Mouse (Mus musculus) megakaryocyte, adult 5-6 weeks (primary cell): Measurements from ENCODE around the gene Gorasp2. TPM values are rescaled to one million over a fixed set of nuclear protein-coding genes. Genes with fewer than 3 reads are reported as not detected.

Experiments
- ATAC-seq: 2 replicates; pipeline ENCODE4 v1.8.0; 2016; ENCODE audit warnings: mild to moderate bottlenecking, inconsistent platforms; ENCODE audit not compliant: poor library complexity, severe bottlenecking
- total RNA-seq, 2 experiments: library from RNA; stranded (forward) in 1 of 2; stranded (reverse) in 1 of 2; fragments of 153-499, 151-499 nt in 1 of 2; fragments of 221-1000, 200-1000 nt in 1 of 2; gene quantifications; 2 replicates each; pipeline versions ENCODE4 v1.2.3 to v1.2.4; 2015 to 2017

The Gorasp2 gene
- total RNA-seq (2015) (130 and 146 TPM in 2 replicates), total RNA-seq (2017) (46.2 and 51.1 TPM in 2 replicates)

DNA sequence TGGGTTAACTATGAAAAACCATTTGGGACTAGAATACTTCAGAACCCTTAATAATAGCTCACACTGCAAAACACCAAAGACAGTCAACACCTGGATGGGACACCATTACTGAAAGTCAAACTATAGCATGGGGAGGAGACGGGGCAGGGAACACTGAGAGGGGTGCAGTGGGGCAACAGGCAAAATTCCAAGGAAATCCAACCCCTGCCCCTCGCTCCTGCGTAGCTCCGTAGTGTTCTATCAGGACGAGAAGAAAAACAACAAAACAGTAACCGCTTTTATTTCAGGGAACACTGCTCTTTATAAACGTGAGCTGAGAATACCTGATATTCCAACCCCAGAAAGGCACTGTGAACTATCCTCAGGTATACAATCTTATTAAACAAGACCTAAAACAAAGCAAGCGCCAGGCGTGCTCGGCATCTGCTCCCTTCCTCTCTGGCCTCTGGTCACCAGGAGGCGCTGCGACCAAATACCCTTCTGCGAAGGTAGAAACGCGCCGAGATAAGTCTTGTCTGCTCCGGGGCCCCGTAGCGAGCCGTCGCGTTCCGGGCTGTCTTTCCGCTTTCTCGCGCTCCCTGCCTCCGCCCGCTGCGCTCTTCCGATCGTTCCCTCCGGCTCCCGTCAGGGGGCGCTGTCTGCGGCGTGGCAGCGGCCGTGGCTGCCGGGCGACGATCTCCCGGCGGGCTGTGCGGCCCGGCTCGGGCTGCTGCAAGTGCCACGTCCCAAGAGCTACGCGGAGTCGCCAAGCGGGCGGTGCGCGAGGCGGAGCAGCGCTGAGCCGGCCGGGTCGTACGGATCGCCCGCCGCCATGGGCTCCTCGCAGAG, at the start of gene Gorasp2:
Gorasp2 (plus strand) TSS at position 690 of the 828 bp plus-strand sequence.
- peak; percentile 96 for ATAC-seq

DNA sequence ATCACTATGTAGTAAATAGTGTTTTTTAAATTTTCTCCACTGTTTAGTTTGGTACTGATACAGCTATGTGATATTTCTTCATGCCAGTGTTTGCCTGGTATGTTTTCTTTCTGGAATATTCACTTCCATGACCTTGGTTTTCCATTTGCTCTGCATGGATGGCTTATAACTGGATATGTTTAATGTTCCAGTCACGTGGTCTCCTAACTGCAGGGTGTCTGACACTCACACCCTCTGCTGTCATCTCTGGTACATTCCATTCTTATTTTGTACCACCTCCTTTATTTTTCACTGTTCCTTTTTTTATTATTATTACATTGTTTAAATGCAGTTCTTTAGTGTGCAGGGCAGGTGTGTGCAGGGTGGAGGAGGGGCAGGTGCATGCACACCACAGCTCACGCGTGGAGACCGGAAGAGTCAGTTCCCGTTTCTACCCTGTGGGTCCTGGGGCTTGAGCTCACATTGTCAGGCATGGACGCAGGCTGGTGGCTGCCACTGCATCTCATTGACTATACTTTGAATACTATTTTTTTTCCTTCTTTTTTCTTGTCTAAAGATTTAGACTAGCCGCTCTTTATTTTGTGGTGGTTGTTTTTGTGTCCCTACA, 46.5 kb upstream of the Gorasp2 start:
- ATAC-seq = peak; percentile 83

DNA sequence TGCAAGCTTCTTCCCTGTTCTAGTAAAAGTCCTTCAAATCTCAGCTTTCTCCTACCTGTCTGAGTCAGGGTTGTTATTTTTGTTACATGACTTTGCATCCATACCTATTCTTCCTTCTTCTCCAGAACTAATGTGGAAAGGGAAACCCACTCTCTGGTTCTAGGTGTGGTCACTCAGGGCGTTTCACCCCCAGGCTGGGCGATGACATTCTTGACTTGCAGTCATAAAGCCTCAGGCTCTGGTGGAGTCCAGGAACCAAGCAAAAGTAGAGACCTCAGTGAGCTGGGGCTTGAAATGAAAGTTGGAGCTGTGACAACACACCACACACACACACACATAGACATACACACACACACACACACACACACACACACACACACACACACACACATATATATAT, 45.3 kb upstream of the Gorasp2 start:
- no peak for ATAC-seq

DNA sequence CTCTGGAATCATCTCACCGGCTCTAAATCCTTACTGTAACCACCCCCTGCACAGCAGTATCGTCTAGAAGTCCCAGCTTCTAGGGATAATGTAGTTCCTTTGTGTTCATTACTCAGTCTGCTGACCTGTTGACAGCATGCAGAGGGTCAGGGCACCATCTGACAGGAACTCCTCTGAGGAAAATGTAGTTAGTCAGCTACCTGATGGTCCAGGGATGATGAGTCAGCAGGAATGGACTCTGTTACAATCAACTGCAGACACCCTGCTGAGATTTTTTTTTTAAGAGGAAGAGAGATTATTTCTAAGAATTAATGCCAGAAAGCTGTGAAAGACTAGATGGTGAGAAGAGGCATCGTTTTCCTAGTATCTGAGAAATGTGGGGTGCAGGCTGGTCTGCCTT, 44.8 kb upstream of the Gorasp2 start:
- no peak for ATAC-seq

DNA sequence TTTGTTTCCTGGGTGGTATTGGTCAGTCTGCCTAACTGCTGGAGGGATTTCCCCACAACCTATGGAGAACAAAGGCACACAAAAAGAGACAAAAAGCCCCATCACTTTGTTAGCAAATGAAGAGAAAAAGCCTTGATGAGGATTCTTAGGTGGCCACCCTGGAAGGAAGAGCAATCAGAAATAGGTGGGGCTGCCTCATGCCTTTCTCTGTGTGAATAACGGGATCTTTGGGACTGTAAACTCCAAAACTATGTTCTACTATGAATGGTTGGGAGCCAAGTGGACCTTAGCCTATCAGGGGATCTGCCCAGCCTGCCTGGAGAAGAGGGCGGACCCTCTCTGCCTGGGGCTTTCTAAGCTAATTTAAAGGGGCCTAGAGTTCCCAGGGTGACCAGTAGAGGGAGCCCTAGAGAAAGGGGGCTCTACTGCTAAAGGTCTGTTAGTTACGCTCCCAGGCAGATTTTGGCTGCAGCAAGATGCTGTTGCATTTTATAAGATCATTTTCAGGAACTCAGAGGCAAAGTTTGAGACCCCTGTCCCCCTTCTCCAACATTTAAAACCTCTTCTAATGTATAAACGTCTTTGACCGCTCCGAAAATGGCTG, 42.0 kb upstream of the Gorasp2 start:
- ATAC-seq = no peak

DNA sequence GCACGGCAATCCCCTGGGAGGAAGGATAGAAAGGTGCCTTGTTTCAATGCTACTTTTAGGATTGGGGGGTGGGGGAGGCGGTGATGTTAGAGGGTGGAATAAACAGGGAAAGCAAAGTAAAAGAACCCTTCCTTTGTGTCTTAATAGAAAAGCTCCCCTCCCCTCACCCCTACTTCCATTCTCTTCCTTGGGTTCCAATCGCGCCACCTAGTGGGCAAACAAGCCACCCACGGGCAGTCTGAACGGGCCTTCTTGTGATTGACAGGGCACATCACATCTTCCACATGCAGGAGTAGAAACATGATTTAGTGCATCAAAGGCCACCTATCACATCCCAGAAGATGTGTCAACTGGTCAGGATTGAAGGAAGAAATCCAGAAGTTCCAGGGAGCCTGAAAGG, 41.2 kb upstream of the Gorasp2 start:
- peak; percentile 29; the same call in 1 of the 2 replicates for ATAC-seq

DNA sequence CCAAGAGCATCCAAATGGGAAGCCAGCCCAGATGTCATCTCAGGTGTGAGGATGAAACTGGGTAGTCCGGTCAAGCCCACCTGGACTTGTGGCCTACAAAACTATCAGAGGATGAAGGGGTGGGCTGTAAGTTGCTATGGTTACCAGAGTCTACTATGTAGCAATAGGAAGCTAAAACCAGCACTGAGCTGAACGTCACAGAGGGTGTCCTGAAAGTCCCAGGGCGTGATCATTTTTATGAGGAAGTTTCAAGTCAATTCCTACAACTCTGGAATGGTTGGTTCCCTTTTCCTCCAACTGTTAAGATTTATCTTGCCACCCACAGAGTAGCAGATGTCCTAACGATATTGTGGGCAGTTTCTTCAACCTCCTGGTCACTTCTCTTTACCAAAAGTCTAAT, 39.1 kb upstream of the Gorasp2 start:
- ATAC-seq = peak; percentile 81

DNA sequence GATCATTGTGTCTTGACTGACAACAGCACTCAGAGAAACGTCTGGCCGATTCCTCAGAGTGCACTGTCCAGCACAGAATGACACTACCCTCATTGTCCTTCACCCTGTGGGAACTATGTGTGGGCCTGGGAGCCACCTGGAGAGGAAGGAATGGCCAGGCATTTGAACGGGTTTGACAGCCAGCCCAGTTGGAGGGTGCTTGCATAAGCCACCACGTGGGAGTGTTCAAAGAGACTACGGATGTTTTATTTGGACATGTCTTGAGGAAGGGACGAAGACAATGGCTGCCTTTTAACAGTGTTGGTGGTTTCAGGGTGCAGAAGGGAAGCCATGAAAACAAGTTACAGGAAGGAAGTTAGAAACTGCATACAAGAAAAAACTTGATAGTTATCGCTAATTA, 35.6 kb upstream of the Gorasp2 start:
- no peak for ATAC-seq

DNA sequence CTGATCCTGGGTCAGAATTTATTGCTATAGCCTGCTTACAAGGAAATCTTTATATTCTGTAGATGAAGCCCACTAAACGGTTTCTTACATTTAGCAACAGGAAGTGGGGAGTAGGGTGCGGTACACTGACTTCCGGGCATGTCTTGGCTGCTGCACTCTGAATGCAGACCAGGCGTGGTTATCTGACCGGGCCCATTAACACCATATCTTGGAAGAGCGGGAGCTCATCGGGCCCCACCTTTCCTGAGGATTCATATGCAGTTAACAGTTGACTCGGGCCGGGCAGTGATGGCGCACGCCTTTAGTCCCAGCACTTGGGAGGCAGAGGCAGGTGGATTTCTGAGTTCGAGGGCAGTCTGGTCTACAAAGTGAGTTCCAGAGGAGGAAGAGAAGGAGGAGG, 33.0 kb upstream of the Gorasp2 start:
- peak; percentile 67 for ATAC-seq

DNA sequence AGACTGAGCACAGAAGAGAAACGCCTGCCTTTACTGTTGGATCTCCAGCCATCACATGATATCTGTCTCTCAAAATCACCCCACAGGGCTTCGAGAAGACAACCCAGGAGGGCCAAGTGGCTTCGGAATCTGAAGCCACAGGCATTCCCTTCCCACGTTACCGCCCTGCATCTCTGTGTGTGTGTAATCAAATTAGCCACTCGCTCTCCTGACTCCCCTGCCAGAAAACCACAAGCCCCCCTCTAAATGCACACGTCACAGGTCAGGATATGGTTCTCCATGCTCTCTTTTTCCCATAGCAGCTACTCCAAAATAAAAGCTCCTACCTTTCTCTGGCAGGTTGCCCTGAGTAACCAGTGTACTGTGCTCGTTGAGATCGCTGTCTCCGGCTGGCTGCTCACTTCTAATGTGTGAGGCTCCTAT, 32.0 kb upstream of the Gorasp2 start:
- no peak for ATAC-seq

DNA sequence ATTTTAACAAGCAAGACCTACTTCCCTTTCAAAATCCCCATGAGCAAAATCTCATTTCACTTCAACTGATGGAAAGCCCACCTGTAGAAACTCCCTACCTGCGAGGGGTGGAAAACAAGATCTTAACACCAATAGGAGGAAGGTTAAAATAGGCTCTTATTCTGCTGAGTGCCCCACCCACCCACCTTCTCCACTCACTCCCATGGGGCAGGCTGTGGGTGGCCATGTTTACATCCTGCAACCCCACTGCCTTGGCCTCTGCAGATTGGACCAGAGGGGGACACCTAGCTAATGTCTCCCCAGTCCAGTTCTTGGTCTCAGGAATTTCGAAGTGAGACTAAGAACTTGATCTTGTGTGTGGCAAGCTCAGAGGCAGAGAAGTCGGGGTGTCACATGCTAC, 31.5 kb upstream of the Gorasp2 start:
- ATAC-seq = no peak

DNA sequence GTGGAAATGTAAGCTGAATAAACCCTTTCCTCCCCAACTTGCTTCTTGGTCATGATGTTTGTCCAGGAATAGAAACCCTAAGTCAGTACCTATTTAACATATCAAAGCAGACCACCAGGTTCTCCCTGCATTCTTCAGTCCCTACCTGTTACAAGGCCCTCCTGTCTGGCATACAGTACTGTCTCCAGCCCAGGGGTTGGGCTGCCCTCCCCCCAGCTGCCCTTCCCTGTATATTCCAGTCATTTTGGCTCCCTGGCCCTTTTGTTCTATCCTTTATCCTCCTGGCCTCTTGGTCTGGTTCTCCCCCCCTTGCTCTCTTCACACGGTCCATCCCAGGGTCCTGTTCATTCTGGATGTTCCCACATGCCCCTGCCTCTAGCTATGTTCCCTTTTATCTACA, 30.1 kb upstream of the Gorasp2 start:
- no peak for ATAC-seq

DNA sequence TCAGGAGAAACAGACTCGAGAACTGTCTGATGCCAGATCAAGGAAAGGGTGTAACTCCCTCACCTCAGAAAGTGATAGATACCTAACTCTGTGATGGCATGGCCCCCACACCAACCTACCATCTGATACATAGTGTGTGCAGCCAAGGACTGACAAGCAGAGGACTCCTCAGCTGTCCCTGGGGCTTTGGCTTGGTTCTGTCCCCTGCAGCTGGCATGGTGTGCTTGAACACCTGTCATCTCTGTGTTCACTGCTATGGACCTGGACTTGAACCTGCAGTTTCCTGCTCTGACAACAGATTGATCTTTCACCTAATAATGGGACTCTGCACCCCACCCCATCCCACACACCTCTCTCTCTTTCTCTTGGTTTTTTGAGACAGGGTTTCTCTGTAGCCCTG, 29.0 kb upstream of the Gorasp2 start:
- no peak for ATAC-seq

DNA sequence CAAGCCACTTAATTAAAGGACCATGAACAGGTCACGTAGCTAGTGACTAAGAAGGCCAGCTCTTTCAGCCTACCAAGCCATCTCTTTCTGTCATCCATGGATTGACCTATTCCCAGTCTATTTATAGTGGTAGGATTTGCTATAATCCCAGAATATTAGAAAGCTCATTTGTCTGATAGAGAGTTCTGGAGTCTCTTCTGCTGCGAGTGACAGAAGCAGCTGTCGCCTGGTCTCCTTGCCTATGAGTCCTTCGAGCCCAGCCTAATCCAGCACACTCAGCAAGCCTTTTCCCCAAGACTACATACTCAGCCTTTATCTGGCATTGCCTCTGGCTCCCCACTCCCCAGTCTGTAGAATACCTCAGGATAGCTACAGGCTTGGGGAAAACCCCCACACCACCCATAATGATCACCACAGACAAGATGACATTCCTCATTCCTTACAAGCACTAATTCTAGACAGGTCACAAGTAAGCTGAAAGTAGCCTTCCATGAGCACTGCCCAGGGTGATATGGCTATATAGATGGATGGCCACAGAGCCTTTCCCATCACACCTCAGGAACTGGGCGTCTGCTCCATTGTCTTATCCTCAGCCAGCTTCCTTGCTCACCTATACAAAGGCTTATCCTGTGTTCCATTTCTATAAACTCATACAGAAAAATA, 27.2 kb upstream of the Gorasp2 start:
- ATAC-seq = no peak

DNA sequence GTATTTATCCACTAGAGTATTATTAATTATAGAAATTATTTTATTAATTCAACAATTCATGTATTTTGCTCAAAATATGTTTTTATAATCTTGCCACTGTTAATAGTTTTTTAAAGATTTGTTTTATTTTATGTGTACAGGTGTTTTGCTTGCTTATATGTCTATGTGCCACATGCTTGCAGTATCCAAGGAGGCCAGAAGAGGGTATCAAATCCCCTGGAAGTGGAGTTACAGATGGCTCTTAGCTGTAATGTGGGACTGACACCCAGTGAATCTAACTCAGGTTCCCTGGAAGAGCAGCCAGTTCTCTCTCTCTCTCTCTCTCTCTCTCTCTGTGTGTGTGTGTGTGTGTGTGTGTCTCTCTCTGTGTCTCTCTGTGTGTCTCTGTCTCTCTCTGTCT, 20.4 kb upstream of the Gorasp2 start:
- no peak for ATAC-seq

DNA sequence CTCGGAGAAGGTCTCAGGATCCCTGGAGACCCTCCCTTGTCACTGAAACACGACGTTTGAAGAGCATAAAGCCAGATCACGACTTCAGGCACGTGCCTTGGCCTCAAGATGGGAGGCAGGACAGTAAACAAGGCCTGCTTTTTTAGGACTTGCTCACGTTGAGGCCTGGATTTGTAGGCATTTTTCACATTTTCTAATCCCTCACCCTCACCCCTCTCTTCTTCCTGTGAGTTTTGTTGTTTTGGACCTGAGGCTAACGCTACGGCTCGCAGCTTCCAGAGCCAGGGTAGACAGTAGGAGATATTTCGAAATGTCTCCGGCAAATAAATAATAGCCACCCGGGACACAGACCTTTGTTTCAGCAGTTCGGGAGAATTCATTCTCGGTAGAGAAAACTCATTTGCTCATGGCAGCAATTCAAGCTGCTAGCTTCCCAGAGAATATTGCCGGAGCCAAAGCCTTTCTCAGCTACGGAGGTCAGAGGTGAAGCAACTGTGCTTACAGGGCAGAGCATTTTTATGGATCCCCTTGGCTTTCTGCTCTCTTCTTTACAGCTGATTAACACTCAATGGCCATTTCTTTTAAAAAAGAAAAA, 18.3 kb upstream of the Gorasp2 start:
- no peak for ATAC-seq

DNA sequence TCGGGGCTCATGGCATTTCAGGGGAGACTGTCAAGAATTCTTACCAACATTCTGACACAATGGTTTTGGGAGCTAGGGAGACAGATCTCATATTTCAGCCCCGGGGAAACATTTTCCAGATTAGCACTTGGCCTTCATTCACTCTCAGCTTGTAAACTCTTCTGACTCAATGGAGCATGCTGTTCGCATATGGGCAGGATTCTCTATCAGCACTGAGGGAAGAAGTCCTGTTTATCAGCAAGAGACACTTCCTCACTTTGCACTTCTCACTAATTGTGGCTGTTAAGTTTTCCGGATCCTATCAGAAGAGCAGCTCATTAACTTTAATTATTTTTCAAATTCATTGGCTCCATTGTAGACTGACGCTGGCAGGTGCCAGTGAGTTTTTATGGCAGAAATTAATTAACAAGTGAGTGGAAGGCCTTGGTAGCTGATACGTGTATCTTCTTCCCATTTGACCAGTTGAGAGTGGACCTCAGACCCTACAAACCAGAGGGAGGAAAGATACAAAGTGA, 16.1 kb upstream of the Gorasp2 start:
- no peak for ATAC-seq

DNA sequence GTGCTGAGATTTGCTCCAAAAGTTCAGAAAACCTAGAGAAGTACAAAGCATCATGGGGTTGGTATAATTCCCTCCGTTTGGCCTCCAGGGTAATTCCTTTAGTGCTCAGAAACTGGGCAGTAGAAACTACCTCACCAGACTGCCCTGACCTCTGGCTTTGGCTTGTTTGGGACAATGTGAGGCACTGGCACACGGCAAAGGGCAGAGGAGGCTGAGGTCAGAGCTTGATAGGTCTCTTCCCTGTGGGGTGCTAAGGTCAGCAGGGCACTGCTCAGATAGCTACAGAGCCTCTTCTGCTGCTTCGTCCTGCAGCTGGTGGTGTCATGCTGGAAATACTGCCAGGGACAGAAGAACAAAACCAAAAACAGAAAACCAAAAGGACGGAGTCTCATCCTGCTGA, 13.7 kb upstream of the Gorasp2 start:
- ATAC-seq = no peak

DNA sequence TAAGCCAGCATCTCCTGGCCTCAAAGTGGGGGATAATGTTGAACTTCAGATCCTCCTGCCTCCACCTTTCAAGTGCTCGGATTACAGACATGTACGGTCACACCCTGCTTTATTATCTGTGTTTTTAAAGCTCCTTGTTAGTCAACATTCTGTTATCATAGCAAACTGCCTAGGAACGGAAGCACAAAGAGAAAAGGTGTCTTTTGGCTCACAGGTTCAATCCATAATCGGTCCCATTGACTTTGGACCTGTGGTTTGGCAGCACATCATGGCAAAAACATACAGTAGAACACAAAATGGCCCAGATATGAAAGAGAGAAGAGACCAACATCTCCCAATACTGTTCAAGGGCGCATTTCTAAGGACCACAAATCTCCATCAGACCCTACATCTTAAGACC, 13.1 kb upstream of the Gorasp2 start:
- no peak for ATAC-seq

DNA sequence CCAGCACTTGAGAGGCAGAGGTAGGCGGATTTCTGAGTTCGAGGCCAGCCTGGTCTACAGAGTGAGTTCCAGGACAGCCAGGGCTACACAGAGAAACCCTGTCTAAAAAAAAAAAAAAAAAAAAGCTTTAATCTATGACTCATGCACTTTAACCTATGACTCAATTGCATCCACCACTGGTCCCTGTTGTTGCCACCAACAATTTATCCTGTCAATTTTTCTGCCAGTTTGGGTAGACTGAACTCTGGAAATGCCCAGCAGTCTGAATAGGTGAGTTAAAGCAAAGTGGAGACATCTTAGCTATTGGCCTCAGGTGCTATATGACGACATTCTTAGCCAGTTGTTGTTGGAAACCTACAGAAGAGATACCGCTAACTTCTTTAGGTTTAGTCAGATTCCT, 11.9 kb upstream of the Gorasp2 start:
- no peak for ATAC-seq

DNA sequence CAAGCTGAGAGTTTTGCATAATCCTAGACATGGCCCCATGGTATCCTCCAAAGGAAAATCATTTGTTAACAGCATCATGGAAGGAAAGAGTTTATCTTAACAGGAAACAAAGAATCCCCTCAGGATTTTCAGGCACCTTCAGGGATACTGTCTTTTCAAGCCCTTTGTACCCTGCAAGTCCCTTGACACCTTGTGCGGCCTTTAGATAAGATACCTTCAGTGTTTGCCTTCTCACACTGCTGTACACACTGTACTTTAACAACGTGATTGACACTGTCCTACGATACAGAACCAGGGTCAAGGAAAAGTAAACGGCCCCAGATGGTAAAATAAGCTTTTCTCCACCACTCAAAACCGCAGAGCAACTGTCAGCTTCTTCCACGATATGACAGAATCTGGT, 9.6 kb upstream of the Gorasp2 start:
- no peak for ATAC-seq
